Mouse (Mus musculus): ENCODE measurements around the gene Zbtb39.

GRCm38 (mm10) chr10:127704293-127704692 lies 35.0 kb upstream of the Zbtb39 start:
- TF ChIP-seq CTCF (IDR thresholded peaks at IDR 0.05; ENCODE audit: low read depth) (no peak), EP300 (IDR thresholded peaks at IDR 0.05; ENCODE audit: low read depth) (no peak)
